Mouse (Mus musculus): Measurements from ENCODE around the gene Mfge8.

Gene Mfge8

GRCm38 (mm10) chr7:79148711-79149266 lies at the start of gene Mfge8:
TSS of gene Mfge8 (minus strand) at chr7:79149060.
- DNase-seq (ENCODE audit: low spot score), result peak; percentile 55

GRCm38 (mm10) chr7:79194560-79195413 lies 45.9 kb upstream of the Mfge8 start:
- DNase-seq (ENCODE audit: low spot score), result no peak

- DNase-seq (ENCODE audit: low spot score), result no peak
Measured at GRCm38 (mm10) chr7:79193936-79194335, 45.1 kb upstream of the Mfge8 start.

GRCm38 (mm10) chr7:79191501-79191900 lies 42.6 kb upstream of the Mfge8 start:
- no peak for DNase-seq (ENCODE audit: low spot score)

- DNase-seq (ENCODE audit: low spot score), result no peak
Measured at GRCm38 (mm10) chr7:79190592-79190991, 41.7 kb upstream of the Mfge8 start.

- no peak for DNase-seq (ENCODE audit: low spot score)
Measured at GRCm38 (mm10) chr7:79189211-79189610, 40.4 kb upstream of the Mfge8 start.

GRCm38 (mm10) chr7:79187591-79187990 lies 38.7 kb upstream of the Mfge8 start:
- no peak for DNase-seq (ENCODE audit: low spot score)

GRCm38 (mm10) chr7:79183417-79183816 lies 34.6 kb upstream of the Mfge8 start:
- no peak for DNase-seq (ENCODE audit: low spot score)

GRCm38 (mm10) chr7:79173800-79174199 lies 24.9 kb upstream of the Mfge8 start:
- no peak for DNase-seq (ENCODE audit: low spot score)

- no peak for DNase-seq (ENCODE audit: low spot score)
Measured at GRCm38 (mm10) chr7:79171782-79172181, 22.9 kb upstream of the Mfge8 start.

GRCm38 (mm10) chr7:79167006-79167562 lies 18.2 kb upstream of the Mfge8 start:
- no peak for DNase-seq (ENCODE audit: low spot score)

GRCm38 (mm10) chr7:79159406-79159805 lies 10.5 kb upstream of the Mfge8 start:
- no peak for DNase-seq (ENCODE audit: low spot score)

GRCm38 (mm10) chr7:79149522-79149921 lies 662 bp upstream of the Mfge8 start:
- DNase-seq (ENCODE audit: low spot score), result no peak

GRCm38 (mm10) chr7:79147931-79148653 lies 768 bp downstream of the Mfge8 start:
- DNase-seq (ENCODE audit: low spot score), result no peak

GRCm38 (mm10) chr7:79147011-79147837 lies 1.6 kb downstream of the Mfge8 start:
- no peak for DNase-seq (ENCODE audit: low spot score)

GRCm38 (mm10) chr7:79140897-79141296 lies 8.0 kb downstream of the Mfge8 start:
- DNase-seq (ENCODE audit: low spot score), result peak; percentile 43

GRCm38 (mm10) chr7:79139891-79140591 lies 8.8 kb downstream of the Mfge8 start:
- no peak for DNase-seq (ENCODE audit: low spot score)

GRCm38 (mm10) chr7:79139328-79139824 lies 9.5 kb downstream of the Mfge8 start:
- DNase-seq (ENCODE audit: low spot score), result no peak

GRCm38 (mm10) chr7:79133391-79133790 lies 15.5 kb downstream of the Mfge8 start:
- no peak for DNase-seq (ENCODE audit: low spot score)

- no peak for DNase-seq (ENCODE audit: low spot score)
Measured at GRCm38 (mm10) chr7:79130843-79131444, 17.9 kb downstream of the Mfge8 start, which contains the start of gene Hapln3. TSS of gene Hapln3 (minus strand) at chr7:79131018.

All from urinary bladder, postnatal 10 days (tissue).